Mouse (Mus musculus) embryonic stem cell, embryonic (primary cell): ENCODE data around the gene Pkd2l1.

Source experiments
- CTCF ChIA-PET, 4 experiments: fragments of 300-600 bp in 2 of 4; fragments of 350-600 bp in 2 of 4; sonication (Branson Sonifier 250); formaldehyde crosslinking; loops; one replicate each; lab custom pipeline; 2022; ENCODE audit warnings: inconsistent platforms in 2 of 4; lab: Charles Lee
- POLR2A ChIA-PET, 4 experiments: fragments of 300-600 bp in 2 of 4; fragments of 350-600 bp in 2 of 4; sonication (Branson Sonifier 250); formaldehyde crosslinking; loops; one replicate each; lab custom pipeline; 2022; ENCODE audit warnings: antibody characterized with exemption in 4 of 4, inconsistent platforms in 1 of 4; lab: Charles Lee

The Pkd2l1 gene

DNA sequence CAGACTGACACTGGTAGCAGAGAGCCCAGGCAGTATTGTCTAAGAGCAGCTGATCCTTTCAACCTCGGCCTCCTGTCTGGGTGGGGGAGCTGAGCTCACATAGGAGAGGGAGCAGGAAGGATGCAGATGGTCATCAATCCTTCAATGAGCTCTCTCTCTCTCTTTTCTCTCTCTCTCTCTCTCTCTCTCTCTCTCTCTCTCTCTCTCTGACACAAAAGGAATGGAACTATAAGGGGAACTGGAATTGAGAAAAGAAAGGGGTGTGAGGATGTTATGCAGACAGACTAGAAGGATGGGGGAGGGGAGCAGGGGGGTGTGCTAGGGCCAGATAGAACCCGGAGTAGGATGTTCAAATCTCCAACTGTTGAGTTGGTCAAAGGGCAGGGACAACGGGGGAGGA lies at the start of gene Pkd2l1:
Gene Pkd2l1, minus strand, starts transcription at position 101 of the 400 bp plus-strand sequence.
- ChIA-PET CTCF (interaction anchor here in 3 of 4 experiments (0.5 to 1.6 kb wide), 4 partner anchors 9 to 254 kb away, joined by 3 to 4 read pairs (median 4); no protein-coding TSS in a partner anchor), POLR2A (interaction anchor here in 3 of 4 experiments (0.5 to 1.1 kb wide), 6 partner anchors 8 to 262 kb away, joined by 3 to 4 read pairs (median 3); no protein-coding TSS in a partner anchor)

- POLR2A ChIA-PET: interaction anchor here in 3 of 4 experiments (0.6 to 23.6 kb wide), 14 partner anchors 8 to 162 kb away, joined by 3 to 443 read pairs (median 4); partner anchors contain the start of gene Scd2 (in 2 of the 3)
- CTCF ChIA-PET: interaction anchor here in 3 of 4 experiments (0.6 to 1.5 kb wide), 5 partner anchors 9 to 307 kb away, joined by 3 to 4 read pairs (median 3); partner anchors contain the start of gene Sec31b (in 1 of the 3)
Observed at GRCm38 (mm10) chr19:44238906-44239305, 46.7 kb upstream of the Pkd2l1 start.

GRCm38 (mm10) chr19:44237471-44238006 lies 45.3 kb upstream of the Pkd2l1 start:
- POLR2A ChIA-PET: interaction anchor here in 3 of 4 experiments (0.6 to 23.6 kb wide), 24 partner anchors 9 to 448 kb away, joined by 3 to 443 read pairs (median 3); partner anchors contain the start of genes Scd2 (in 2 of the 3) and Scd1 (in 1 of the 3)
- CTCF ChIA-PET: interaction anchor here in 3 of 4 experiments (0.7 to 0.9 kb wide), 4 partner anchors 36 to 432 kb away, joined by 3 to 5 read pairs (median 3); no protein-coding TSS in a partner anchor

DNA sequence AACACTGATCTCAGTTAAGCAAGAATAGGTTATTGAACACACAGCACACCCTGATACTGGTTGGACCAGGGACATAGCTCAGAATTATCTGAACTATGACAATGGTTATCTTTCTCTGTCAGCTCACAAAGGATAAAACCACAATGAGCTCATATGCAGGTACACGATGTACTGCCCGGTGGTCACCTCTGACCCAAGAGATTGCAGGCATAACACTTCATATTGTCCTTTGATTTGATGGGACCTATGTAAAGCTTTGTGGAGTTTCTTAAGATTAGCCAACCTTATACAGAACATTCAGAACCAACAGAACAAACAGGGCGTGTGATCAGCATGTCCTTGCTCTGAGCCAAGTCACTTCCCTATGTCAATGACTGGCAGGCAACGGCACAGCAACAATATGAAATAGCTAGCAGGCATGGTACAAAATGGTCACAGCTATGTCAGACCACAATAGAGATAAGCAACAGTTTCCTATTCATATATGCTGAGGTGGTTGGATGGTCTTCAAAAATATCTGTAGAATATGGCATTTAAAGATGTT lies 39.4 kb upstream of the Pkd2l1 start:
- ChIA-PET POLR2A (interaction anchor here in 3 of 4 experiments (0.6 to 1.4 kb wide), 6 partner anchors 17 to 126 kb away, joined by 3 to 9 read pairs (median 3); no protein-coding TSS in a partner anchor), CTCF (interaction anchor here in 3 of 4 experiments (0.5 to 1.1 kb wide), 3 partner anchors 15 to 63 kb away, joined by 3 to 4 read pairs (median 3); no protein-coding TSS in a partner anchor)

DNA sequence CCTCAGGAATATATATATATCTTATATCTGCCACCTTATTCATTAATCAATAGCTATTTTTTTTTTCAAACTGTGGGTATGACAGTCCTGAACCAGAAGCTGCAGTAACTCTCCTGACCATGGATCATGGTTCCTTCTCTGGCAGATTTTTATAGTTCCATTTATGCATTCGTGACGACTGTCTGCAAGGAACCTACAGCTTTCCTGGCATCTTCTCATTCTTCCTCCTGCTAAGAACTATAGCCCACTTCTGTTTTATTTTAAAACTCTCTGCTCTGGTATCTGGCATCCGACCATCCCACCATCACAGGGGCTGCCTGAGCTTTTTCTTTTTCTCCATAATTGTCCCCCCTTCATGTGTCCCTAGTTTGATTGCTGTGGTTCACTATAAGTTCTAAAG lies 38.0 kb upstream of the Pkd2l1 start:
- POLR2A ChIA-PET: interaction anchor here in 1 of 4 experiments (0.9 to 1.9 kb wide), 7 partner anchors 9 to 75 kb away, joined by 3 to 7 read pairs (median 4); no protein-coding TSS in a partner anchor
- CTCF ChIA-PET: interaction anchor here in 2 of 4 experiments (0.7 to 1.0 kb wide), 3 partner anchors 10 to 78 kb away, joined by 3 to 7 read pairs (median 3); no protein-coding TSS in a partner anchor

GRCm38 (mm10) chr19:44229776-44230175 lies 37.5 kb upstream of the Pkd2l1 start:
- POLR2A ChIA-PET: interaction anchor here in 1 of 4 experiments (1.2 to 1.9 kb wide), 6 partner anchors 9 to 76 kb away, joined by 4 to 7 read pairs (median 4); no protein-coding TSS in a partner anchor
- CTCF ChIA-PET: interaction anchor here in 2 of 4 experiments (0.7 to 1.0 kb wide), 3 partner anchors 10 to 77 kb away, joined by 3 to 7 read pairs (median 3); no protein-coding TSS in a partner anchor

DNA sequence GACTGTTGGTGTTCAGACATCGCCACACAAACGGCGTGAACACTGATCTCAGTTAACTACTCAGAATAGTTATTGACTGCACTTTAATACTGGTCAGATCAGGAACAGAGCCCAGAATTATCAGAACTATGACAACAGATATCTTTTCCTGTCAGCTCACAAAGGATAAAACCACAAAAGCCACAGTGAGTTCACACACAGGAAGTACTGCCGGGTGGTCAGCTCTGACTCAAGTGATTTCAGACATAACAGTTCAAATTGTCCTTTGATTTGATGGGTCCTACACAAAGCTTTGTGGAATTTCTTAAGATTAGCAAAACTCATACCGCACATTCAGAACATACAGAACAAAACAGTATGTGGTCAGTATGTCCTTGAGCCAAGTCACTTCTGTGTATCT lies 33.5 kb upstream of the Pkd2l1 start:
- ChIA-PET POLR2A (interaction anchor here in 1 of 4 experiments (0.8 to 0.9 kb wide), 2 partner anchors 12 to 182 kb away, joined by 3 read pairs; partner anchors contain the start of gene Scd1), CTCF (interaction anchor here in 2 of 4 experiments (1.0 to 1.6 kb wide), 3 partner anchors 9 to 27 kb away, joined by 3 read pairs; no protein-coding TSS in a partner anchor)

GRCm38 (mm10) chr19:44217958-44218525 lies 25.8 kb upstream of the Pkd2l1 start:
- CTCF ChIA-PET: no interaction called here

GRCm38 (mm10) chr19:44215255-44215654 lies 23.0 kb upstream of the Pkd2l1 start:
- ChIA-PET POLR2A (interaction anchor here in 1 of 4 experiments (1.0 kb wide), 1 partner anchor 13 kb away, joined by 3 read pairs; the partner anchor contains the start of gene Scd3), CTCF (interaction anchor here in 3 of 4 experiments (0.7 to 1.9 kb wide), 3 partner anchors 21 to 139 kb away, joined by 3 to 7 read pairs (median 5); no protein-coding TSS in a partner anchor)

More at GRCm38 (mm10) chr19:44217958-44218525, 25.8 kb upstream of the Pkd2l1 start:
- POLR2A ChIA-PET: interaction anchor here in 2 of 4 experiments (0.5 to 1.7 kb wide), 3 partner anchors 21 to 293 kb away, joined by 3 to 5 read pairs (median 3); no protein-coding TSS in a partner anchor

DNA sequence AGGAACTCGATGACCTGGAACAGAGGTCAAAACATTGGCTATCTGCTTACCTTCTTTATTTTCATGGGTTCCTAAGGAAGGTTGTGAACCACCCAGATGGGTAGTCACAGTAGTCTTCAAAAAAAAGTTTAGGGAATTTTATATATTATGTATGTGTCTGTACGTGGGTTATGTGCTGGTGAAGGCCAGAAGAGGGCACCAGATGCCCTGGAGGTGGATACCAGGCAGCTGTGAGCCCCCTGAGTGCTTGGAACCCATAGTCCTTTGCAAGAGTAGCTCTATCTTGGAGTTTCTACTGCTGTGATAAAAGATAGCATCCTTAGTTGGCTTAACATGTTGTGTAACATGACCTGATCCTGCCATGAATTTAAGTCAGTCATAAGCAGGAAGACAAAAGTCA lies 14.8 kb upstream of the Pkd2l1 start:
- POLR2A ChIA-PET: interaction anchor here in 2 of 4 experiments (0.7 to 1.2 kb wide), 3 partner anchors 10 to 94 kb away, joined by 3 read pairs; no protein-coding TSS in a partner anchor

GRCm38 (mm10) chr19:44203015-44203564 lies 10.8 kb upstream of the Pkd2l1 start, which contains the start of gene Scd3:
Scd3 (plus strand) TSS chr19:44203269.
- POLR2A ChIA-PET: interaction anchor here in 1 of 4 experiments (1.2 kb wide), 1 partner anchor 12 kb away, joined by 3 read pairs; no protein-coding TSS in a partner anchor

More for the DNA sequence above, 14.8 kb upstream of the Pkd2l1 start:
- CTCF ChIA-PET: interaction anchor here in 3 of 4 experiments (0.6 to 3.1 kb wide), 10 partner anchors 8 to 103 kb away, joined by 3 to 14 read pairs (median 4); partner anchors contain the start of gene Scd2 (in 2 of the 3)

GRCm38 (mm10) chr19:44198964-44199363 lies 6.7 kb upstream of the Pkd2l1 start:
- CTCF ChIA-PET: interaction anchor here (0.5 to 2.4 kb wide), 37 partner anchors 8 to 446 kb away, joined by 3 to 17 read pairs (median 3); partner anchors contain the start of genes Scd2 (in 2 of the 4), Bloc1s2 (in 1 of the 4), Cox15 (in 1 of the 4) and Cutc (in 1 of the 4)
- POLR2A ChIA-PET: interaction anchor here (0.5 to 3.3 kb wide), 12 partner anchors 9 to 281 kb away, joined by 3 to 11 read pairs (median 4); partner anchors contain the start of gene Scd1 (in 1 of the 4)

More at GRCm38 (mm10) chr19:44203015-44203564, 10.8 kb upstream of the Pkd2l1 start, which contains the start of gene Scd3:
- CTCF ChIA-PET: no interaction called here

DNA sequence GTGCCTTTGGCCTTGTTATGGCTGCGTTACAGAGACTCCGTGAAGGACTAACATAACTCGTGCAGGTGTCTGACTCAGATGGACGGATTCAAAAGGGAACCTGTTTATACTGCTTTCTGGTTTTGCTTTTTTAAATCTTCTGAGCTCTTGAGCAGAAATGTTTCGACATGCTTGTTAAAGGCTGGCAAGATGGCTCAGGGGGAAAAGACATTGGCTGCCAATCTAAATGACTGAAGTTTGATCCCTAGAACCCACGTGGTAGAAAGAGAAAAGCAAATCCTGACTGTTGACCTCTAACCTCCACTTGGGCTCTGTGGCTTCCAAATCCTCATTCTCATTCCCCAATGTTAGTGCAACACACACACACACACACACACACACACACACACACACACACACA lies 6.3 kb upstream of the Pkd2l1 start:
- POLR2A ChIA-PET: interaction anchor here in 3 of 4 experiments (0.7 to 3.3 kb wide), 12 partner anchors 9 to 281 kb away, joined by 3 to 11 read pairs (median 4); no protein-coding TSS in a partner anchor
- CTCF ChIA-PET: interaction anchor here (0.7 to 2.4 kb wide), 17 partner anchors 8 to 374 kb away, joined by 3 to 17 read pairs (median 3); partner anchors contain the start of genes Scd2 (in 2 of the 4) and Bloc1s2 (in 1 of the 4)

DNA sequence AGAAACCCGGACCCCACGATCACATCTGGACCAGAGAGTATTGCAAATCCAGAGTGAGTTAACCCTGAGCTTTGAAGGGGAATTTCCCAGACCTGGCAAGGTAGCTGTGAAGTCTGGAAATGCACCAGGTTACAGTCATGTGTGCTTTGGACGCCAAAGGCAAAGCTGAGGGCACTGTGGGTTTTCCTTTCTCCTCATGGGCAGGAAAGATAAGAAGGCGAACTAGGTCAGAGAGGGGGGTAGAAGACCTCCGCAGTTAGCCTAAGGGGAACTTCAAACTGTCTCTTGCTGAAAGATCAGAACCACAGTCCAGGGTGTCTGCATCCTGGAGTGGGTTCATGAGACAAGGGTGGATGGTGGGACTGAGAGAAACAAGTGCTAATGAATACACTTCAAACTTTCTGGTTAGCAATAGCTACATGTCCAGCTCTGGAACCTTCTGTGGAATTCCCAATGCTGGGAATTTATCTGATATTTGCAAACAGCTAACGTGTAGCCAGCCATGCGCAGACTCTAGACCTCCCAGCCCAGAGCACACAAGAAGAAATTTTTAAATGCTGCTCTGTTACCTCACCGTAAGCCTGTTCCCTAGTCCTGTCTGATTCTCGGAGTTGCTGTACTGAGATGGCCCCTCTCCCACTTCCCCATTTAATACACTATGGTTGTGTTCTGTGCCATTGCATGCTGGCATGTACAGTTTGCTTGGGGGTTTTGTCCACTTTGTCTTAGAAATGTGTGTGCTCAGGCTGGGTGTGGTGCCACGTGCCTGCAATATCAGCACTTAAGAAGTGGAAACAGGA lies 5.0 kb upstream of the Pkd2l1 start:
- ChIA-PET CTCF (interaction anchor here in 3 of 4 experiments (0.5 to 1.5 kb wide), 6 partner anchors 8 to 166 kb away, joined by 3 to 6 read pairs (median 3); no protein-coding TSS in a partner anchor), POLR2A (interaction anchor here in 2 of 4 experiments (0.6 to 1.1 kb wide), 5 partner anchors 10 to 286 kb away, joined by 3 to 8 read pairs (median 3); no protein-coding TSS in a partner anchor)

- ChIA-PET POLR2A (interaction anchor here in 3 of 4 experiments (0.6 to 1.5 kb wide), 9 partner anchors 40 to 191 kb away, joined by 3 to 5 read pairs (median 3); no protein-coding TSS in a partner anchor), CTCF (interaction anchor here in 3 of 4 experiments (0.6 to 3.3 kb wide), 29 partner anchors 9 to 324 kb away, joined by 3 to 15 read pairs (median 3); no protein-coding TSS in a partner anchor)
Observed at GRCm38 (mm10) chr19:44195138-44195537, 2.9 kb upstream of the Pkd2l1 start.
